Mouse (Mus musculus) frontal cortex, adult 2 months (tissue): ENCODE measurements around the gene Gjb4. TPM values are rescaled to one million over a fixed set of nuclear protein-coding genes. Genes with fewer than 3 reads are reported as not detected.

Source experiments
- DNase-seq, 2 experiments: peaks; one replicate each; pipeline ENCODE4 v3.0.0; 2022; ENCODE audit warnings: low spot score in 1 of 2; ENCODE audit errors: extremely low spot score in 1 of 2
- polyA plus RNA-seq: library from polyadenylated mRNA; depleted of rRNA; stranded (reverse); fragments of >200 nt; gene quantifications from 2 replicates; pipeline ENCODE4 v1.2.3, GENCODE M21; 2012; rRNA removed

The Gjb4 gene
- polyA plus RNA-seq, 1 experiment: not detected

GRCm38 (mm10) chr4:127313861-127314260 is 40.0 kb downstream of the Gjb4 start, which contains the start of gene Gja4:
Gja4 (minus strand) TSS chr4:127314039.
- DNase-seq: peak; percentile 19 to 74

- DNase-seq: no peak
Measured at GRCm38 (mm10) chr4:127312349-127312748, 41.5 kb downstream of the Gjb4 start.

GRCm38 (mm10) chr4:127311561-127311960 is 42.3 kb downstream of the Gjb4 start:
- DNase-seq: no peak

- DNase-seq: no peak
Measured at GRCm38 (mm10) chr4:127306915-127307314, 47.0 kb downstream of the Gjb4 start.

GRCm38 (mm10) chr4:127303796-127304195 is 50.1 kb downstream of the Gjb4 start:
- no peak for DNase-seq

Other genes starting within 250 kb of the Gjb4 start
- 10.6 and 11.3 TPM in 2 replicates for gene Tmem35b, start 230.4 kb downstream of the Gjb4 start, polyA plus RNA-seq
- 163 and 186 TPM in 2 replicates for gene Dlgap3, start 184.9 kb downstream of the Gjb4 start, polyA plus RNA-seq
- 75.6 and 76.0 TPM in 2 replicates for gene Smim12, start 110.3 kb downstream of the Gjb4 start, polyA plus RNA-seq
- gene Gja4, start 40.0 kb downstream of the Gjb4 start, polyA plus RNA-seq: 7.5 and 8.3 TPM in 2 replicates
- gene Gjb3, start 23.2 kb downstream of the Gjb4 start, polyA plus RNA-seq: 0.26 and 0.50 TPM in 2 replicates
- 0.04 and 0.19 TPM in 2 replicates for gene Gjb5, start 4.1 kb upstream of the Gjb4 start, polyA plus RNA-seq